Mouse (Mus musculus) CH12.LX (cell line): ENCODE measurements around the gene 4931429L15Rik. TPM values are rescaled to one million over a fixed set of nuclear protein-coding genes. Genes with fewer than 3 reads are reported as not detected.
A peak's percentile ranks its signal among the peaks of the same experiment; 100 is the strongest.

Experiments
- DNase-seq: peaks from one replicate; pipeline ENCODE4 v3.0.0-alpha.2; 2013; ENCODE audit errors: extremely low read depth
- H3K27ac ChIP-seq: 2 replicates; pipeline ENCODE4 v1.5.1; 2012; ENCODE audit warnings: low read depth, mild to moderate bottlenecking, control low read depth, moderate library complexity; ENCODE audit not compliant: insufficient read depth
- H3K27me3 ChIP-seq: replicated peaks from 2 replicates; pipeline ENCODE3; 2012; ENCODE audit warnings: inconsistent platforms
- H3K36me3 ChIP-seq, 2 experiments: replicated peaks in 1 of 2; 2 replicates each; pipeline versions ENCODE3 to v1.6.1; 2012; ENCODE audit warnings: inconsistent platforms in 1 of 2, low read length in 1 of 2, mild to moderate bottlenecking in 1 of 2, mixed read lengths in 1 of 2, moderate library complexity in 1 of 2; ENCODE audit not compliant: control insufficient read depth in 1 of 2, insufficient read depth in 1 of 2
- H3K4me1 ChIP-seq, 2 experiments: 2 replicates each; pipeline ENCODE4 v1.6.1; 2012; ENCODE audit warnings: inconsistent platforms in 1 of 2, moderate library complexity in 1 of 2; ENCODE audit not compliant: insufficient read depth in 2 of 2, control insufficient read depth in 1 of 2
- H3K4me2 ChIP-seq: 2 replicates; pipeline ENCODE4 v1.6.1; 2012; ENCODE audit warnings: low read depth, mild to moderate bottlenecking, control low read depth; ENCODE audit not compliant: poor library complexity, insufficient read depth, severe bottlenecking
- H3K4me3 ChIP-seq, 3 experiments: fragments of 150-350 bp in 1 of 3; sonication (generic) in 1 of 3; replicated peaks in 1 of 3; 2 replicates each; pipeline versions ENCODE3 to v1.5.1; 2011 to 2012; ENCODE audit warnings: low read depth in 2 of 3, low read length in 2 of 3, mild to moderate bottlenecking in 2 of 3, moderate library complexity in 2 of 3, control low read depth in 1 of 3, improper control_type of control experiment in 1 of 3, inconsistent platforms in 1 of 3, mixed read lengths in 1 of 3; ENCODE audit not compliant: poor library complexity in 1 of 3
- H3K79me2 ChIP-seq: replicated peaks from 2 replicates; pipeline ENCODE4 v1.6.1; 2012; ENCODE audit warnings: mild to moderate bottlenecking, moderate library complexity; ENCODE audit not compliant: control insufficient read depth, poor library complexity, insufficient read depth, severe bottlenecking; ENCODE audit errors: extremely low read depth
- H3K9ac ChIP-seq: 2 replicates; pipeline ENCODE4 v1.6.1; 2012; ENCODE audit warnings: low read depth, mild to moderate bottlenecking, control low read depth, moderate library complexity; ENCODE audit not compliant: insufficient read depth
- H3K9me3 ChIP-seq: replicated peaks from 2 replicates; pipeline ENCODE3; 2012; ENCODE audit warnings: low read length, inconsistent platforms, mixed read lengths
- BHLHE40 ChIP-seq: IDR thresholded peaks from 2 replicates; pipeline ENCODE4 v1.6.1; 2011; ENCODE audit warnings: mild to moderate bottlenecking, low read depth, low read length, improper control_type of control experiment
- CHD2 ChIP-seq: IDR thresholded peaks from 2 replicates; pipeline ENCODE4 v1.6.1; 2011; ENCODE audit warnings: low read length, improper control_type of control experiment
- CTCF ChIP-seq, 2 experiments: IDR thresholded peaks in 1 of 2; conservative IDR thresholded peaks in 1 of 2; 2 replicates each; pipeline ENCODE4 v1.5.1; 2011 to 2012; ENCODE audit warnings: low read depth in 2 of 2, low read length in 2 of 2, improper control_type of control experiment in 1 of 2, inconsistent platforms in 1 of 2, mild to moderate bottlenecking in 1 of 2, moderate library complexity in 1 of 2
- ELF1 ChIP-seq: IDR thresholded peaks from 2 replicates; pipeline ENCODE4 v1.6.1; 2014; ENCODE audit warnings: low read depth, mild to moderate bottlenecking, inconsistent platforms, low read length, improper control_type of control experiment
- ETS1 ChIP-seq: conservative IDR thresholded peaks from 2 replicates; pipeline ENCODE4 v1.6.1; 2012; ENCODE audit warnings: low read depth, mild to moderate bottlenecking, inconsistent platforms, low read length, improper control_type of control experiment, moderate library complexity
- HCFC1 ChIP-seq: IDR thresholded peaks from 2 replicates; pipeline ENCODE4 v1.6.1; 2012; ENCODE audit warnings: low read depth, mild to moderate bottlenecking, inconsistent platforms, low read length, improper control_type of control experiment
- JUND ChIP-seq: conservative IDR thresholded peaks from 2 replicates; pipeline ENCODE4 v1.6.1; 2011; ENCODE audit warnings: low read depth, low read length, improper control_type of control experiment
- MAX ChIP-seq: IDR thresholded peaks from 2 replicates; pipeline ENCODE4 v1.6.1; 2011; ENCODE audit warnings: low read length, improper control_type of control experiment
- MAZ ChIP-seq: IDR thresholded peaks from 2 replicates; pipeline ENCODE4 v1.6.1; 2012; ENCODE audit warnings: low read depth, mild to moderate bottlenecking, inconsistent platforms, low read length, improper control_type of control experiment, moderate library complexity
- MEF2A ChIP-seq: IDR thresholded peaks from 2 replicates; pipeline ENCODE4 v1.6.1; 2014; ENCODE audit warnings: low read depth, mild to moderate bottlenecking, inconsistent platforms, low read length, improper control_type of control experiment, borderline replicate concordance
- MXI1 ChIP-seq: IDR thresholded peaks from 2 replicates; pipeline ENCODE4 v1.6.1; 2011; ENCODE audit warnings: mild to moderate bottlenecking, low read depth, low read length, improper control_type of control experiment
- MYC ChIP-seq: IDR thresholded peaks from 2 replicates; pipeline ENCODE4 v1.6.1; 2011; ENCODE audit warnings: low read depth, mild to moderate bottlenecking, improper control_type of control experiment, low read length
- NELFE ChIP-seq: IDR thresholded peaks from 2 replicates; pipeline ENCODE4 v1.6.1; 2011; ENCODE audit warnings: low read depth, low read length, improper control_type of control experiment
- NRF1 ChIP-seq: IDR thresholded peaks from 2 replicates; pipeline ENCODE4 v1.6.1; 2014; ENCODE audit warnings: low read depth, mild to moderate bottlenecking, inconsistent platforms, low read length, improper control_type of control experiment, moderate library complexity
- PAX5 ChIP-seq: IDR thresholded peaks from 2 replicates; pipeline ENCODE4 v1.6.1; 2012; ENCODE audit warnings: low read length, inconsistent platforms, mixed read lengths
- POLR2A ChIP-seq: IDR thresholded peaks from 2 replicates; pipeline ENCODE4 v1.6.1; 2011; ENCODE audit warnings: low read depth, mild to moderate bottlenecking, improper control_type of control experiment, low read length
- RAD21 ChIP-seq: IDR thresholded peaks from 2 replicates; pipeline ENCODE4 v1.6.1; 2011; ENCODE audit warnings: low read depth, mild to moderate bottlenecking, low read length, improper control_type of control experiment, moderate library complexity
- RCOR1 ChIP-seq: conservative IDR thresholded peaks from 2 replicates; pipeline ENCODE4 v1.6.1; 2012; ENCODE audit warnings: low read depth, mild to moderate bottlenecking, inconsistent platforms, low read length, improper control_type of control experiment
- SMC3 ChIP-seq: IDR thresholded peaks from 2 replicates; pipeline ENCODE4 v1.6.1; 2011; ENCODE audit warnings: low read depth, low read length, improper control_type of control experiment
- UBTF ChIP-seq: IDR thresholded peaks from 2 replicates; pipeline ENCODE4 v1.6.1; 2012; ENCODE audit warnings: low read depth, mild to moderate bottlenecking, inconsistent platforms, low read length, improper control_type of control experiment, moderate library complexity
- ZC3H11A ChIP-seq: IDR thresholded peaks from 2 replicates; pipeline ENCODE4 v1.6.1; 2012; ENCODE audit warnings: low read depth, mild to moderate bottlenecking, inconsistent platforms, low read length, improper control_type of control experiment
- ZKSCAN1 ChIP-seq: IDR thresholded peaks from 2 replicates; pipeline ENCODE4 v1.6.1; 2012; ENCODE audit warnings: low read depth, inconsistent platforms, low read length, improper control_type of control experiment, borderline replicate concordance
- ZMIZ1 ChIP-seq: IDR thresholded peaks from 2 replicates; pipeline ENCODE4 v1.6.1; 2012; ENCODE audit warnings: low read depth, mild to moderate bottlenecking, inconsistent platforms, low read length, improper control_type of control experiment
- ZNF384 ChIP-seq: IDR thresholded peaks from 2 replicates; pipeline ENCODE4 v1.6.1; 2012; ENCODE audit warnings: low read depth, low read length, improper control_type of control experiment, inconsistent platforms
- dilution Hi-C: fragments of 300-500 bp; cut with MboI; formaldehyde crosslinking; loops from 2 replicates; pipeline ENCODE4 v1.14.3; 2020; ENCODE audit warnings: low sequenced_read_pairs; ENCODE audit not compliant: extremely low pct_unique_long_range_greater_than_20kb, extremely low pct_ligation_motif_present
- in situ Hi-C: fragments of 300-500 bp; cut with MboI; formaldehyde crosslinking; loops from 3 replicates; pipeline ENCODE4 v1.14.3; 2019; ENCODE audit warnings: low sequenced_read_pairs, low pct_ligation_motif_present, low pct_unique_long_range_greater_than_20kb, mixed read lengths
- polyA plus RNA-seq: library from polyadenylated mRNA; unstranded; fragments of >175 nt; gene quantifications from 2 replicates; pipeline ENCODE4 v1.2.1, GENCODE M21; 2012; ENCODE audit warnings: low read depth; ENCODE audit not compliant: insufficient read length
- total RNA-seq, 2 experiments: library from RNA; depleted of rRNA; stranded (reverse); fragments of 300-350 nt in 1 of 2; fragments of >200 nt in 1 of 2; gene quantifications; 2 replicates each; pipeline ENCODE4 v1.2.3; 2012 to 2014

The 4931429L15Rik gene
- total and polyA plus RNA-seq, 3 experiments, result not detected

GRCm38 (mm10) chr9:46257546-46257945, 62.2 kb downstream of the 4931429L15Rik start:
- H3K27ac ChIP-seq, result no peak overlapping the region
- in situ Hi-C loops (no loop called here), dilution Hi-C loops (no loop called here)
- no peak overlapping the region for H3K4me2 ChIP-seq
- H3K4me3 ChIP-seq, result peak overlapping the region in 2 of 3 experiments; percentile 21 to 38
- H3K27me3 ChIP-seq, result no peaks in the 10 kb centered on the region
- no peak overlapping the region for H3K9ac ChIP-seq
- H3K9me3 ChIP-seq, result no peaks in the 10 kb centered on the region
- no peaks in the 10 kb centered on the region for H3K79me2 ChIP-seq
- no peak for TF ChIP-seq ELF1
- TF ChIP-seq HCFC1, result peak; percentile 46
- TF ChIP-seq MYC, result peak; percentile 56; the same call in 1 of the 2 replicates
- TF ChIP-seq JUND, result no peak
- TF ChIP-seq ZKSCAN1, result no peak
- peak; percentile 53 for TF ChIP-seq POLR2A
- TF ChIP-seq SMC3, result no peak
- peak; percentile 27; the same call in 1 of the 2 replicates for TF ChIP-seq MAX
- TF ChIP-seq NRF1, result no peak
- peaks cover 3 to 12% of the 10 kb centered on the region in 2 experiments for H3K4me1 ChIP-seq
- peak; percentile 62 for DNase-seq
- no peaks in the 10 kb centered on the region for H3K36me3 ChIP-seq

GRCm38 (mm10) chr9:46256658-46257385, 63.0 kb downstream of the 4931429L15Rik start:
- in situ Hi-C loops, result no loop called here

GRCm38 (mm10) chr9:46256177-46256576, 63.6 kb downstream of the 4931429L15Rik start:
- no peak overlapping the region for H3K4me3 ChIP-seq
- no peak for TF ChIP-seq RCOR1
- TF ChIP-seq UBTF, result no peak
- no peak for TF ChIP-seq NELFE
- no peak for TF ChIP-seq SMC3
- TF ChIP-seq CHD2, result no peak
- TF ChIP-seq BHLHE40, result no peak
- no peak for TF ChIP-seq CTCF (conservative IDR thresholded peaks at IDR 0.05 in 1 of 2, IDR thresholded peaks at IDR 0.05 in 1 of 2; ENCODE audit: low read depth in 2 of 2, low read length in 2 of 2)
- TF ChIP-seq ZNF384, result no peak
- no peak for TF ChIP-seq ZKSCAN1
- no peak for TF ChIP-seq MXI1
- no peak for TF ChIP-seq MAX
- no peak for TF ChIP-seq POLR2A
- no peak for TF ChIP-seq MAZ
- TF ChIP-seq PAX5, result no peak
- no peak for TF ChIP-seq ETS1
- TF ChIP-seq MEF2A, result no peak
- TF ChIP-seq ZMIZ1, result no peak
- TF ChIP-seq, all 38 proteins: peak for 0
- in situ Hi-C loops (no loop called here), dilution Hi-C loops (no loop called here)
- Histone ChIP-seq H3K27ac (no peak overlapping the region), H3K27me3 (peaks cover 2% of the 10 kb centered on the region), H3K9me3 (no peaks in the 10 kb centered on the region), H3K36me3 (no peaks in the 10 kb centered on the region), H3K4me1 (peaks cover 3 to 12% of the 10 kb centered on the region in 2 experiments), H3K79me2 (no peaks in the 10 kb centered on the region), H3K4me2 (no peak overlapping the region), H3K9ac (no peak overlapping the region)
- DNase-seq, result no peak

More at GRCm38 (mm10) chr9:46256658-46257385, 63.0 kb downstream of the 4931429L15Rik start:
- H3K4me3 ChIP-seq, result peak overlapping the region in 2 of 3 experiments; percentile 21 to 38
- no peak overlapping the region for H3K4me2 ChIP-seq
- no peaks in the 10 kb centered on the region for H3K9me3 ChIP-seq
- no peaks in the 10 kb centered on the region for H3K36me3 ChIP-seq
- H3K9ac ChIP-seq, result no peak overlapping the region
- H3K27ac ChIP-seq, result no peak overlapping the region
- no peak for TF ChIP-seq ZC3H11A
- no peak for TF ChIP-seq BHLHE40
- TF ChIP-seq ZMIZ1, result no peak
- TF ChIP-seq MXI1, result no peak
- no peak for TF ChIP-seq RAD21
- no peaks in the 10 kb centered on the region for H3K79me2 ChIP-seq
- dilution Hi-C loops, result no loop called here
- H3K27me3 ChIP-seq, result no peaks in the 10 kb centered on the region
- H3K4me1 ChIP-seq, result peaks cover 3 to 12% of the 10 kb centered on the region in 2 experiments
- DNase-seq, result no peak
